Mouse (Mus musculus): ENCODE data around the gene Arhgap40. TPM values are rescaled to one million over a fixed set of nuclear protein-coding genes. Genes with fewer than 3 reads are reported as not detected.

The Arhgap40 gene
- polyA plus RNA-seq, 1 experiment = not detected

DNA sequence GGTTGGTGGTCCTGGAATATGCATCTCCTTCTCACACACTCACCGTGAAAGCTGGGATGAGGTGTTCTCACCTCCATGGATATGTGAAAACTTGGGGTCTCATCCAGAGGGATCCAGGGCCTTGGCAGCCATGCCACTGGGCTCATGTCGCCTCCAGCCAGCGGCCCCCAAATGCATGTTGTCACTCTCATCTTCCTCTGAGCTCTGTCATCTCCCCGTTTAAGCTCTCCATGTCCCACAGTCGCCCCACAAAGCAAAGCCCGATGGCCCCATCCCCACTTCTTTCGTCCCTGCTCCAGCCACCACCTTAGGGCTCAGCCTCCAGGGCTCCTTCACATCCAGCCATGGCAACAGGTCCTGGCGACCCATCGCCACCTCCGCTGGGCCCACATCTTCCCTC, 5.5 kb upstream of the Arhgap40 start:
- Histone ChIP-seq H3K27ac (ENCODE audit: control insufficient read depth, insufficient read depth, low read depth, low read length, poor library complexity) (no peak overlapping the region), H3K4me1 (ENCODE audit: control insufficient read depth, insufficient read depth, low read length) (no peaks in the 10 kb centered on the region), H3K4me3 (replicated peaks; ENCODE audit: control insufficient read depth, low read depth, low read length) (no peak overlapping the region)
- WGBS = 88% methylated on average over 10 of the region's 10 CpGs
- TF ChIP-seq CTCF (IDR thresholded peaks at IDR 0.05; ENCODE audit: control insufficient read depth, insufficient read depth, low read length) (no peak), POLR2A (IDR thresholded peaks at IDR 0.05; ENCODE audit: borderline replicate concordance, control insufficient read depth, low read depth, low read length) (no peak)

DNA sequence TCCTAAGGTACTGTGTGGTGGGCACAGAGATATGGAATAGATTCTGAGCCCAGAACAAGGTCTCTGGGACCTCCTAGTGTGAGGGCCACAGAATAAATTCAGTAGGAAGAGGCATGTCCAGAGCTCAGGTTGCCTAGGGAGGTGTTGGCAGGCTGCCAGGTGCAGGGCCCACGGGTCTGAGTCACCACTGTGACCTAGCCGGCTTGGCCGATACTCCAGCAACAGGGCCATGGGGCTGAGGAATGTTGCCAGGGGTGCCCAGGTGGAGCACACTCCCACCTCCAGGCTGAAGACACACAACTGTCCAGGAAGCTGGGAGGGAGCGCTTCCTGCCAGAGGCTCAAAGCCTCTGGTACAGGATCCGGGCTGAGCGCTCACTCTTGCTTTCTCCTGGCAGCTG, 1.9 kb upstream of the Arhgap40 start:
- TF ChIP-seq CTCF (IDR thresholded peaks at IDR 0.05; ENCODE audit: control insufficient read depth, insufficient read depth, low read length) = no peak
- WGBS = 64% methylated on average over 6 of the region's 6 CpGs
- Histone ChIP-seq H3K4me3 (replicated peaks; ENCODE audit: control insufficient read depth, low read depth, low read length) (no peak overlapping the region), H3K4me1 (ENCODE audit: control insufficient read depth, insufficient read depth, low read length) (no peaks in the 10 kb centered on the region), H3K27ac (ENCODE audit: control insufficient read depth, insufficient read depth, low read depth, low read length, poor library complexity) (no peak overlapping the region)

DNA sequence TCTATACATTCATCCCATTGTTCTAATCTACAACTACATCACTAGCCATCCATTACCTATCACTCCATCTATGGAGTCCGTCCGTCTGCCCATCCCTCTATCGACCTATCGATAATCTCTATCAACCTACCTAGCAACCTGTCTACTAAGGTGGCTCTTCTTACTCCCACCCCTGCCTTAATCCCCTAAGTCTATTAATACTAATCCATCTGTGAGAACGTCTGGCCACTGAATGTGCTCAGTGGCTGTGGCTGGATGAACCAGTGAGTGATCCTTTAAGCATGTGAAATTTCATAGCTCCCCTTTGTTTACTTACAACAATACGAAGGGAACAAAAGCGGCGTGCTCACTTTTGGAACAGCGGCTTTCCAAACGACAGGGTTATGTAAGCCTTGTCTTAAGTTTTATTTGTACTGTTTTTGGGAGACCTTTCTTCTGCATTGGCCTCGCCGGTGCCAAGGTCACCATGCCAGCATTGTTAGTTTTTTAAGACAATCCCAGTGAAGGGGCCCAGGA, 1.3 kb downstream of the Arhgap40 start:
- TF ChIP-seq CTCF (IDR thresholded peaks at IDR 0.05; ENCODE audit: control insufficient read depth, insufficient read depth, low read length) (no peak), POLR2A (IDR thresholded peaks at IDR 0.05; ENCODE audit: borderline replicate concordance, control insufficient read depth, low read depth, low read length) (no peak)
- no peak overlapping the region for H3K27ac ChIP-seq (ENCODE audit: control insufficient read depth, insufficient read depth, low read depth, low read length, poor library complexity)
- H3K4me1 ChIP-seq (ENCODE audit: control insufficient read depth, insufficient read depth, low read length) = no peaks in the 10 kb centered on the region
- no peak overlapping the region for H3K4me3 ChIP-seq (replicated peaks; ENCODE audit: control insufficient read depth, low read depth, low read length)
- WGBS = 85% methylated on average over 12 of the region's 12 CpGs

DNA sequence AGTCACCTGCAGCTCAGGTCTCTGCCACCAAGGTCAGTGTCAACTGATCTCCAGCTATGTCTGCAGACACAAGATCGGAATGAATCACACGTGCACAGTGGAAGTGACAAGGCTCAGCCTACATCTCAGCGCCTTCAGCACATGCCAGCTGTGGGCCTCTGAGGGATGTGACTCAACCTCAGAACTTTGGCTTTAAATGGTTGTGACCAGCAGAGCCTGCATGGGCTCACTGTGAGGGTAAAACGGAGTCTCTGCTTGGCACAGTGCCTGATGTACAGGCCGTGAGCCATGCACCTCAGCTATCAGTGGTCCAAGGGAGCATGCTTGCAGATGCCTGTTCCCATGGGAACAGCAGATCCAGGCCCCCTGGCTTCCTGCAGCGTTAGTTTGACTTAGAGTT, 6.0 kb downstream of the Arhgap40 start:
- no peak overlapping the region for H3K27ac ChIP-seq (ENCODE audit: control insufficient read depth, insufficient read depth, low read depth, low read length, poor library complexity)
- H3K4me1 ChIP-seq (ENCODE audit: control insufficient read depth, insufficient read depth, low read length) = no peaks in the 10 kb centered on the region
- TF ChIP-seq CTCF (IDR thresholded peaks at IDR 0.05; ENCODE audit: control insufficient read depth, insufficient read depth, low read length) (no peak), POLR2A (IDR thresholded peaks at IDR 0.05; ENCODE audit: borderline replicate concordance, control insufficient read depth, low read depth, low read length) (no peak)
- WGBS = 69% methylated on average over 6 of the region's 6 CpGs
- H3K4me3 ChIP-seq (replicated peaks; ENCODE audit: control insufficient read depth, low read depth, low read length) = no peak overlapping the region

DNA sequence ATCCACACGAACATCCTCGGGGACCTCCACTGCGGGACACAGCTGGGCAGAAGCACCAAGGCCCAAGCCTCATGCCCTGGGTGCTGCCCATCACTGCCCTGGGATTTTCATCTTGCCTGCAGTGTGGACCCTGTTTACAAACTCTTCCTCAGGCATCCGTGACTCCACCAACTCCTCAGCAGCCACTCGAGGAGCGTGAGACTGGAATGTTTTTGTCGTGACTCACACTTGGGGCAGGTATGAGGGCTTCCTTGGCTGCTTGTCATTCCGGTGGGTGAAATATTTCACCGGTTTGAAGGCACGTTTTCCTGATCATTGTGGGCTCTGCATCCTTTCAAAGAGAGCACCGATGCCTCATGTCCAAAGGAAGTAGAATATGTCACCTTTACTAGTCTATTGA, 6.5 kb downstream of the Arhgap40 start:
- 76% methylated on average over 11 of the region's 11 CpGs for WGBS
- TF ChIP-seq POLR2A (IDR thresholded peaks at IDR 0.05; ENCODE audit: borderline replicate concordance, control insufficient read depth, low read depth, low read length) = no peak
- no peak for TF ChIP-seq CTCF (IDR thresholded peaks at IDR 0.05; ENCODE audit: control insufficient read depth, insufficient read depth, low read length)
- no peaks in the 10 kb centered on the region for H3K4me1 ChIP-seq (ENCODE audit: control insufficient read depth, insufficient read depth, low read length)

DNA sequence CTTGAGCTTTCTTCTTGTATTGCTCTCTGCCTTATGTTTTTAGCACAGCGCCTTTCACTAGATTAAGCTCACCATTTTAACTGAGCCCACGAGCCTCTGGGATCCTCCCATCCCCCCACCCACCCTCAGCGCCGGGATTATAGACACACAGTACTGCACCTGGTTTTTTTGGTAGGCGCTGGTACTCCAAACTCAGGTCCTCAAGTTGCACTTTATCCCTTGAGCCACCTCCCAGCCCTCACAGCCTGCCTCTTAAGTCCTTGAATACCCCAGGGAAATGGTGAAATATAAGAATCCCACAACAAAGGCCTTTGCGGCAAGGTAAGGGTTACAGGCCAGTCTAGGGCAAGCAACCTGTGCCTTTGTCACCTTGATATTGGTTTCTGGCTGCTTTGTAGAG, 7.2 kb downstream of the Arhgap40 start:
- TF ChIP-seq POLR2A (IDR thresholded peaks at IDR 0.05; ENCODE audit: borderline replicate concordance, control insufficient read depth, low read depth, low read length) (no peak), CTCF (IDR thresholded peaks at IDR 0.05; ENCODE audit: control insufficient read depth, insufficient read depth, low read length) (no peak)
- WGBS = 77% methylated on average over 6 of the region's 6 CpGs
- Histone ChIP-seq H3K4me3 (replicated peaks; ENCODE audit: control insufficient read depth, low read depth, low read length) (no peak overlapping the region), H3K27ac (ENCODE audit: control insufficient read depth, insufficient read depth, low read depth, low read length, poor library complexity) (no peak overlapping the region), H3K4me1 (ENCODE audit: control insufficient read depth, insufficient read depth, low read length) (no peaks in the 10 kb centered on the region)

More for the DNA sequence above, 6.5 kb downstream of the Arhgap40 start:
- H3K4me3 ChIP-seq (replicated peaks; ENCODE audit: control insufficient read depth, low read depth, low read length) = no peak overlapping the region
- H3K27ac ChIP-seq (ENCODE audit: control insufficient read depth, insufficient read depth, low read depth, low read length, poor library complexity) = no peak overlapping the region

DNA sequence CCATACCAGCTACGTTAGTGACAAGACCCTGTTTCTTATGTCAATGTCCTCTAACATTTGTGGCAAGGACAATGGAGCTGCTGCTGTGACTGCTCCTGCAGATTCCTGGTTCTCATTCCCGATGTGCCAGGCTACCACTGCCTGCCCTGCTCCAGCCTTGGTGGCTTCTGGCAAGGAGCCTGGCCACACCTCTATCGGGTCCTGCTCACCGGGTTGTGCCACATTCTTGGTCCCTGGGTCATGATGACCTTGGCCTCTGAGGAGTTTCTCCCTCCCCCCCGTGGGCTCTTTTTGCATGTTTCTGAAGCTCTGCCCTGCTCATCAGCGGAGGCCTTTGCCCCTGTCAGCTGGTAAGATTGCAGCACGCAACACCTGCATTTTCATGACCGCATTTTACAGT, 10.5 kb downstream of the Arhgap40 start:
- H3K4me3 ChIP-seq (replicated peaks; ENCODE audit: control insufficient read depth, low read depth, low read length) = no peak overlapping the region
- H3K27ac ChIP-seq (ENCODE audit: control insufficient read depth, insufficient read depth, low read depth, low read length, poor library complexity) = no peak overlapping the region
- TF ChIP-seq POLR2A (IDR thresholded peaks at IDR 0.05; ENCODE audit: borderline replicate concordance, control insufficient read depth, low read depth, low read length) = no peak
- TF ChIP-seq CTCF (IDR thresholded peaks at IDR 0.05; ENCODE audit: control insufficient read depth, insufficient read depth, low read length) = no peak
- H3K4me1 ChIP-seq (ENCODE audit: control insufficient read depth, insufficient read depth, low read length) = no peaks in the 10 kb centered on the region
- 65% methylated on average over 8 of the region's 8 CpGs for WGBS

DNA sequence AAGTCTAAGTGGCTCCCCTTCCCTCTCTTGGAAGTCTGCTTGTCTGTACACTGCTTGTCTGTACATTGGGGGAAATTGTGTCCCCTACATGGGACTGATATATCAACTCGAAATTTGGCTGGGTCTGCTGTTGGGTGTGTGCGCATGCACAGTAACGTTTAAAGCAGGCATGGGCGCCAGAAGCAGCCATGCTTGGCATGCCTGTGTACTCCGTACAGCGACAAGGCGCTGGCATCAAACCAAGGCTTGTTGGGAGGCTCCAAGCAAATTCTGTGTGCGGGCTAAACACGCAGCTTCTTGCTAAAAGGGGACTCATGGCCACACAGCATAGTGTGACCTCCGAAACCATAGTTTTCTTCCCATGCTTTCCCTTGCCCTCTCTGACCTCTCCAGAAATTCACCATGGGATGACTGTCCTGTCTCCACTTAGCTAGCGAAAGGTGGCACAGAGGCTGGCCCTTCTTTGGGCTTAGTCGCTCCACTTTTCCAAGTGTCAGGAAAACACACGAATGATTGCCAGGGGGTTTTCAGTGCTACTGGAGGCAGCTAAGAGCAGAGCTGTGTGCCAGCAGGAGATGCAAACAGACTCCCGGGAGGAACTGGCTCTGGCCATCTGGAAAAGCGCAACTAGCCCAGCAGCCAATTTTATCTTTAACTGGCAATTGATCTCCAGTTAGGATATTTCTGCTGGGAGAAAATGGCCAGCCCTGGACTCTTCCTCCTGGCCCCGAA, 11.7 kb downstream of the Arhgap40 start:
- Histone ChIP-seq H3K4me1 (ENCODE audit: control insufficient read depth, insufficient read depth, low read length) (no peaks in the 10 kb centered on the region), H3K4me3 (replicated peaks; ENCODE audit: control insufficient read depth, low read depth, low read length) (no peak overlapping the region), H3K27ac (ENCODE audit: control insufficient read depth, insufficient read depth, low read depth, low read length, poor library complexity) (no peak overlapping the region)
- 80% methylated on average over 16 of the region's 16 CpGs for WGBS
- TF ChIP-seq POLR2A (IDR thresholded peaks at IDR 0.05; ENCODE audit: borderline replicate concordance, control insufficient read depth, low read depth, low read length) (no peak), CTCF (IDR thresholded peaks at IDR 0.05; ENCODE audit: control insufficient read depth, insufficient read depth, low read length) (no peak)

All from bone marrow, adult 2 months (tissue).